Mouse (Mus musculus): ENCODE results near the gene Nav2. TPM values are rescaled to one million over a fixed set of nuclear protein-coding genes. Genes with fewer than 3 reads are reported as not detected.

The Nav2 gene
- total and polyA plus RNA-seq, 3 experiments: 2.0 to 2.7 TPM; not detected in 1

GRCm38 (mm10) chr7:49468492-49469205 lies 560.1 kb downstream of the Nav2 start:
- Histone ChIP-seq H3K9ac (ENCODE audit: control insufficient read depth, low read depth, low read length, poor library complexity, severe bottlenecking) (no peak overlapping the region), H3K27me3 (ENCODE audit: control insufficient read depth in 1 of 2, insufficient read depth in 2 of 2, low read length in 2 of 2) (no peaks in the 10 kb centered on the region), H3K9me3 (replicated peaks; ENCODE audit: insufficient read depth, low read length) (no peaks in the 10 kb centered on the region), H3K79me2 (ENCODE audit: control insufficient read depth, insufficient read depth, low read length, poor library complexity) (no peaks in the 10 kb centered on the region), H3K4me1 (ENCODE audit: control insufficient read depth in 1 of 2, insufficient read depth in 2 of 2, low read length in 2 of 2) (no peaks in the 10 kb centered on the region), H3K27ac (ENCODE audit: control insufficient read depth, low read depth, low read length) (no peak overlapping the region), H3K36me3 (ENCODE audit: control insufficient read depth in 1 of 2, insufficient read depth in 2 of 2, low read length in 2 of 2) (no peaks in the 10 kb centered on the region), H3K4me3 (ENCODE audit: control insufficient read depth in 1 of 2, insufficient read depth in 1 of 2, low read depth in 2 of 2, low read length in 2 of 2) (no peak overlapping the region)
- no peak for TF ChIP-seq UBTF (IDR thresholded peaks at IDR 0.05; ENCODE audit: borderline replicate concordance, insufficient read depth, low read depth, low read length)
- peak in 2 of 3 experiments; percentile 11 to 30; a peak in 2 of 6 replicates for TF ChIP-seq CTCF (IDR thresholded peaks at IDR 0.05 in 2 of 3, conservative IDR thresholded peaks at IDR 0.05 in 1 of 3; ENCODE audit: control insufficient read depth in 1 of 3, insufficient read depth in 1 of 3, low read depth in 2 of 3, low read length in 3 of 3, poor library complexity in 1 of 3, severe bottlenecking in 1 of 3)
- no peak for TF ChIP-seq ELF1 (IDR thresholded peaks at IDR 0.05; ENCODE audit: low read depth, low read length)
- TF ChIP-seq ZNF384 (IDR thresholded peaks at IDR 0.05; ENCODE audit: low read depth, low read length): no peak
- no peak for TF ChIP-seq RCOR1 (IDR thresholded peaks at IDR 0.05; ENCODE audit: low read depth, low read length)
- no peak for TF ChIP-seq MAX (IDR thresholded peaks at IDR 0.05; ENCODE audit: low read length)
- no peak for TF ChIP-seq KAT2A (conservative IDR thresholded peaks at IDR 0.05; ENCODE audit: low read depth, low read length)
- TF ChIP-seq TBP (IDR thresholded peaks at IDR 0.05; ENCODE audit: low read depth, low read length): peak; percentile 92
- no peak for TF ChIP-seq MXI1 (IDR thresholded peaks at IDR 0.05; ENCODE audit: low read depth, low read length)
- peak; percentile 34 for DNase-seq (ENCODE audit: low read depth, low spot score)

- H3K4me3 ChIP-seq (ENCODE audit: control insufficient read depth in 1 of 2, insufficient read depth in 1 of 2, low read depth in 2 of 2, low read length in 2 of 2): no peak overlapping the region
- no peaks in the 10 kb centered on the region for H3K9me3 ChIP-seq (replicated peaks; ENCODE audit: insufficient read depth, low read length)
- peak; percentile 59 for DNase-seq (ENCODE audit: low read depth, low spot score)
- no peak overlapping the region for H3K9ac ChIP-seq (ENCODE audit: control insufficient read depth, low read depth, low read length, poor library complexity, severe bottlenecking)
- H3K27me3 ChIP-seq (ENCODE audit: control insufficient read depth in 1 of 2, insufficient read depth in 2 of 2, low read length in 2 of 2): no peaks in the 10 kb centered on the region
- H3K36me3 ChIP-seq (ENCODE audit: control insufficient read depth in 1 of 2, insufficient read depth in 2 of 2, low read length in 2 of 2): no peaks in the 10 kb centered on the region
- no peak overlapping the region for H3K27ac ChIP-seq (ENCODE audit: control insufficient read depth, low read depth, low read length)
- TF ChIP-seq ELF1 (IDR thresholded peaks at IDR 0.05; ENCODE audit: low read depth, low read length) (no peak), ZMIZ1 (IDR thresholded peaks at IDR 0.05; ENCODE audit: low read depth, low read length) (no peak), POLR2AphosphoS5 (IDR thresholded peaks at IDR 0.05; ENCODE audit: borderline replicate concordance, low read depth, low read length) (no peak), ZC3H11A (IDR thresholded peaks at IDR 0.05; ENCODE audit: low read depth, low read length) (no peak), SMC3 (IDR thresholded peaks at IDR 0.05; ENCODE audit: low read depth, low read length) (peak; percentile 61), MEF2A (IDR thresholded peaks at IDR 0.05; ENCODE audit: extremely low read depth, insufficient replicate concordance, low read depth, low read length, poor library complexity, severe bottlenecking) (no peak), CTCF (IDR thresholded peaks at IDR 0.05 in 2 of 3, conservative IDR thresholded peaks at IDR 0.05 in 1 of 3; ENCODE audit: control insufficient read depth in 1 of 3, insufficient read depth in 1 of 3, low read depth in 2 of 3, low read length in 3 of 3, poor library complexity in 1 of 3, severe bottlenecking in 1 of 3) (peak; percentile 62 to 70 (median 66))
- H3K4me1 ChIP-seq (ENCODE audit: control insufficient read depth in 1 of 2, insufficient read depth in 2 of 2, low read length in 2 of 2): 0 out of 4 replicates have a peak, but pooled peaks cover 0 to 3% of the 10 kb centered on the region in 2 experiments
- no peaks in the 10 kb centered on the region for H3K79me2 ChIP-seq (ENCODE audit: control insufficient read depth, insufficient read depth, low read length, poor library complexity)
Observed at GRCm38 (mm10) chr7:49471278-49471677, 562.8 kb downstream of the Nav2 start.

All from MEL (cell line).